Mouse (Mus musculus) heart, embryonic 13.5 days (tissue): Measurements from ENCODE around the gene Neurog1. TPM values are rescaled to one million over a fixed set of nuclear protein-coding genes. Genes with fewer than 3 reads are reported as not detected.

Experiments used
- ATAC-seq: fragments of 200-750 bp; cut with Nextera tagmentation; 2 replicates; pipeline ENCODE4 v1.8.0; 2017; ENCODE audit warnings: moderate TSS enrichment; ENCODE audit not compliant: insufficient number of reproducible peaks, low FRiP score, low TSS enrichment; ENCODE audit errors: extremely low read depth
- H3K27ac ChIP-seq: fragments of 300-500 bp; sonication (generic); replicated peaks from 2 replicates; pipeline ENCODE4 v1.5.1; 2015; ENCODE audit warnings: moderate library complexity, mild to moderate bottlenecking, inconsistent platforms
- H3K27me3 ChIP-seq: fragments of 300-500 bp; sonication (generic); replicated peaks from 2 replicates; pipeline ENCODE4 v1.6.1; 2015; ENCODE audit warnings: mild to moderate bottlenecking, inconsistent platforms
- H3K36me3 ChIP-seq: fragments of 300-500 bp; sonication (generic); 2 replicates; pipeline ENCODE4 v1.6.1; 2015; ENCODE audit warnings: mild to moderate bottlenecking, inconsistent platforms
- H3K4me1 ChIP-seq: fragments of 300-500 bp; sonication (generic); 2 replicates; pipeline ENCODE4 v1.6.1; 2015; ENCODE audit warnings: inconsistent platforms
- H3K4me2 ChIP-seq: fragments of 300-500 bp; sonication (generic); 2 replicates; pipeline ENCODE4 v1.6.1; 2015; ENCODE audit warnings: inconsistent platforms, mild to moderate bottlenecking, moderate library complexity
- H3K4me3 ChIP-seq: fragments of 300-500 bp; sonication (generic); 2 replicates; pipeline ENCODE4 v1.5.1; 2015; ENCODE audit warnings: moderate library complexity, mild to moderate bottlenecking, inconsistent platforms
- H3K9ac ChIP-seq: fragments of 300-500 bp; sonication (generic); 2 replicates; pipeline ENCODE4 v1.6.1; 2015; ENCODE audit warnings: inconsistent platforms, mild to moderate bottlenecking, moderate library complexity
- H3K9me3 ChIP-seq: fragments of 300-500 bp; sonication (generic); 2 replicates; pipeline ENCODE4 v1.6.1; 2016; ENCODE audit warnings: inconsistent platforms
- WGBS: fragments of 180-500 bp; shearing (Covaris S2); methylation state at CpG from one replicate; pipeline ENCODE4 v1.1.7; 2015; ENCODE audit warnings: mixed read lengths; 5-methylcytosine and 5-hydroxymethylcytosine counted together
- polyA plus RNA-seq: library from polyadenylated mRNA; unstranded; fragments of >200 nt; fragmentation: Nextera tagmentation; extraction: Ambion mirVana; gene quantifications from 2 replicates; pipeline ENCODE4 v1.2.1, GENCODE M21; 2015

The Neurog1 gene
- polyA plus RNA-seq, 1 experiment from 2014 or later, result not detected

DNA sequence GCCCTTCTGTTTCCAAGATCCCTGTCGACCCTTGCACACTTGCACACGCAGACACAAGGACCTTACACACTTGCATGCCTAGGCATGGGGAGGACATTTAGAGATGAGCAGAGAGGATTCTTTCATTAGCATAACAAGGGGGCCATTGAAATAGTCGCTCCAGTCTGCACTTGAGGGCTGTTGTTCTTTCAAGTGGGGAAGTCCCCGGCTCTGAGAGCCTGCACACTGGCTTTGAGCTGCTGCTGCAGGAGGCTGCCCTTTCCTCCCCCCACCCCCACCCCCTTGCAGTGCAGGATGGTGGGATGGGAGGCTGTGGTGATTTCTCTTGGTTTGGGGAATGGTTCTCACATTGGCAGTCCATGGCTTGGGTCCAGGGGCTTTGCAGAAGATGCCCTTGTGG is 35.9 kb downstream of the Neurog1 start:
- Histone ChIP-seq H3K4me1 (peaks cover 7% of the 10 kb centered on the region; the same call in 1 of the 2 replicates), H3K9me3 (peaks cover 5% of the 10 kb centered on the region), H3K36me3 (no peaks in the 10 kb centered on the region), H3K4me2 (no peak overlapping the region), H3K4me3 (no peak overlapping the region), H3K27me3 (peaks cover 91% of the 10 kb centered on the region), H3K27ac (no peak overlapping the region), H3K9ac (no peak overlapping the region)
- 14% methylated on average over 4 of the region's 4 CpGs for WGBS
- ATAC-seq, result no peak

DNA sequence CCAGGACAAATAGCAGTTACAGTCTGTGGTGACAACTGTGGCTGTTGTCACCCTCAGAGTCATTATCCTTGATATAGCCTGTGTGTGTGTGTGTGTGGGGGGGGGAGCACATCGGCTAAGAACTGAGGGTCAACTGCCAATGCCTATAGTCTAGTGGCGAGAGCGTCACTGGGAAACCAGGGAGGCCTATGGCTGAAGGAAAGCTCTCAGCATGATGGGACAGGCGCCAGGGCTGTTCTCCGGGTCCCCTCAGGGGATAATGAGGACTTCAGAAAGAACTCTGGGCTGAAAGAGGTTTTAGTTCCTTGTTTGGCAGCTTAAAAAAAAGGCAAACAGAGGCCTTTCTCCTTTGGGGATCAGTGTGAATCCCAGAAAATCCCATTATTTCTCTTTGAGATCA is 37.3 kb downstream of the Neurog1 start:
- no peak overlapping the region for H3K4me3 ChIP-seq
- no peak for ATAC-seq
- no peak overlapping the region for H3K9ac ChIP-seq
- WGBS, result 47% methylated on average over 5 of the region's 5 CpGs
- peaks cover 12% of the 10 kb centered on the region for H3K9me3 ChIP-seq
- H3K4me1 ChIP-seq, result 0 out of 2 replicates have a peak, but pooled peaks cover 4% of the 10 kb centered on the region
- no peak overlapping the region for H3K4me2 ChIP-seq
- H3K36me3 ChIP-seq, result no peaks in the 10 kb centered on the region
- peaks cover 95% of the 10 kb centered on the region for H3K27me3 ChIP-seq
- no peak overlapping the region for H3K27ac ChIP-seq

GRCm38 (mm10) chr13:56209067-56209411 is 42.9 kb downstream of the Neurog1 start:
- peaks cover 12% of the 10 kb centered on the region for H3K9me3 ChIP-seq
- H3K27me3 ChIP-seq, result peaks cover 72% of the 10 kb centered on the region
- H3K4me2 ChIP-seq, result peak overlapping the region; percentile 57
- no peak for ATAC-seq
- H3K27ac ChIP-seq, result no peak overlapping the region
- H3K36me3 ChIP-seq, result no peaks in the 10 kb centered on the region
- H3K4me3 ChIP-seq, result peak overlapping the region; percentile 22
- peaks cover 8% of the 10 kb centered on the region for H3K4me1 ChIP-seq
- H3K9ac ChIP-seq, result peak overlapping the region; percentile 59
- WGBS, result 22% methylated on average over 8 of the region's 8 CpGs

DNA sequence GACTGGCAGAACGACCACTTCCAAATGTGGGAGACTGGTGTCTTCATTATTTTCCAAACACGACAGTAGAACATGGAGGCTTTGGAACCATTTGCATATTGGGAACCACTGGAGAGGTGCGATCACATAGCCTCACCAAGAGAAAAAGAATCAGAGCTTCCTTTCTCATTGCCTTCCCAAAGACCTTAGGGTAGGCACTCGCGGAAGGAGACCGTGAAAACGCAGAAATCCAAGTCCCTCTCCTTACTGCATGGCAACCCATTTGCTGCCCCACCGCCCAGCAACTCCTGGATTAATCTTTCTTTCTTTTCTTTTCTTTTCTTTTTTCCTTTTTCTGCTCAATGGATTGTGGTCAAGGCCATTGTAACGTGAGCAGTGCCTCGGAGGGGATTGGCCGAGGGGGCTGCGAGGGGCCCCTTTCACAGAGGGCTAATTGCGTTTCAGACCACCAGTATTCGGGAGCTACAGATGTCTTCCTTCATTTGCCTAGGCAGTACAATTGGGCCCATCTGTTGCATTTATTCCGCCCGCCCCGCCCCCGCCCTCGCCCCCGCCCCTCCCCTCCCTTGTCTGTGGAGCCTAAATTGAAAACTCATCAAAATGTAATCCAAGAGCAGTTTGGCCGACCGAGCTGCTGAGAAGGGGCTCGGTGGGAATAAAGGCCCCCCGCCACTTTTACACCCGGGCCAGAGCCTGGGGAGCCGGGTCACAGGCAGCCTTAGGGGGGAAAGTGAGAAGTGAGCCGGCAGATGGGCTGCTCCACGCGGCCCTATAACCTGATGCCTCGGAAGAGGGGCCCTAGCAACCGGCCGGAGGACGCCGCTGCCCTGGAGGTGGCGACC is 43.5 kb downstream of the Neurog1 start:
- Histone ChIP-seq H3K9me3 (peaks cover 12% of the 10 kb centered on the region), H3K36me3 (no peaks in the 10 kb centered on the region), H3K4me2 (peak overlapping the region; percentile 57), H3K4me1 (peaks cover 8% of the 10 kb centered on the region), H3K4me3 (peak overlapping the region; percentile 22), H3K27ac (no peak overlapping the region), H3K9ac (peak overlapping the region; percentile 59), H3K27me3 (peaks cover 67% of the 10 kb centered on the region)
- 10% methylated on average over 35 of the region's 35 CpGs for WGBS
- ATAC-seq, result no peak

Other genes starting within 250 kb of the Neurog1 start
- gene H2afy, start 115.8 kb downstream of the Neurog1 start, polyA plus RNA-seq, result 112 and 124 TPM in 2 replicates
- gene Tifab, start 73.3 kb downstream of the Neurog1 start, polyA plus RNA-seq, result 1.1 and 1.7 TPM in 2 replicates
- gene Cxcl14, start 44.4 kb upstream of the Neurog1 start, polyA plus RNA-seq, result 1.1 and 1.9 TPM in 2 replicates
- gene Gm3045, start 174.4 kb upstream of the Neurog1 start, polyA plus RNA-seq, result not detected in 2 replicates
- 0.05 TPM in 1 of 2 replicates, not detected in the other for gene Slc25a48, start 186.2 kb upstream of the Neurog1 start, polyA plus RNA-seq
- gene Il9, start 230.1 kb upstream of the Neurog1 start, polyA plus RNA-seq, result not detected in 2 replicates